In the genomic region with DNA sequence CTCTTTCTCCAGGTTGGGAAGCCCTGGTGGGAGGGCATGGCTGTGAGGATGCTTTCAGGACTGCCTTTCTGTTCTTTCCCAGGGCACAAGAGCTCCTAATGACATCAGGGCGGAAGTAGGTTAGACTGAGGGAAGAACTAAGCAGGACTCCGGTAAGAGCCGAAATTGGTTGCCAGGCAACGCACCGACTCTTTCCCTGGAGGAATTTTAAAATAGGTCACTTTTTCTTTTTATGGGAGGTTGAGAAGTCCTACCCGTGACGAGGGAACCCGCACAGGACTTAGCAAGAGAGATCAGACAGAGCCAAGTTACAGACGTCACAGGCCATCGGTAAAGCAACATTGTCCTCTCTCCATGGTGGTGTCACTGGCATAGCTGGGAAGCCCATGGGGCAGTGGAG, we compare ENCODE assay signal across 23 mouse cellular contexts.
DNase-seq lines count a peak whose midpoint lies in the region; ATAC-seq lines count a peak whose summit lies in the region.
"Had no signal": no experiment of that assay in that cellular context is flagged by ENCODE, and none has a peak within 500 bp of the region (broad histone marks: within the 10 kb centered on the region; RNA-seq: fewer than 3 reads in every experiment).

No protein-coding gene starts in this region.

- 55% methylated on average over 10 of the region's 10 CpGs for WGBS in hindbrain, embryonic 16.5 days
- 68% methylated on average over 10 of the region's 10 CpGs for WGBS in hindbrain, embryonic 12.5 days
- WGBS in kidney, embryonic 14.5 days: 86% methylated on average over 10 of the region's 10 CpGs

- H3K9me3 ChIP-seq in hindbrain, embryonic 16.5 days (ENCODE audit: control insufficient read depth, low read length): no peaks in the 10 kb centered on the region
- H3K9me3 ChIP-seq in hindbrain, embryonic 12.5 days (replicated peaks): 0 out of 2 replicates have a peak, but pooled peaks cover 3% of the 10 kb centered on the region
- no peaks in the 10 kb centered on the region for H3K9me3 ChIP-seq in kidney, embryonic 14.5 days (ENCODE audit: control insufficient read depth, low read length)
- H3K9me3 ChIP-seq: G1E; kidney, embryonic 15.5 days; limb, embryonic 10.5 days; midbrain, embryonic 12.5 days had no signal

- H3K4me3 ChIP-seq in hindbrain, embryonic 16.5 days (ENCODE audit: low read length): no peak overlapping the region
- no peak overlapping the region for H3K4me3 ChIP-seq in hindbrain, embryonic 12.5 days
- H3K4me3 ChIP-seq in kidney, embryonic 14.5 days (ENCODE audit: low read length): no peak overlapping the region
- H3K4me3 ChIP-seq: erythroblast, embryonic 14.5 days; heart, embryonic 13.5 days; kidney, embryonic 15.5 days; limb, embryonic 10.5 days; midbrain, embryonic 12.5 days had no signal

- no peaks in the 10 kb centered on the region for H3K4me1 ChIP-seq in hindbrain, embryonic 16.5 days (ENCODE audit: control insufficient read depth, insufficient read depth, low read depth, low read length)
- H3K4me1 ChIP-seq in hindbrain, embryonic 12.5 days: peaks cover 9% of the 10 kb centered on the region; the same call in 1 of the 2 replicates
- H3K4me1 ChIP-seq in kidney, embryonic 14.5 days (ENCODE audit: control insufficient read depth, insufficient read depth, low read length): no peaks in the 10 kb centered on the region
- H3K4me1 ChIP-seq: heart, embryonic 13.5 days had no signal

- H3K9ac ChIP-seq in hindbrain, embryonic 16.5 days (ENCODE audit: low read depth, low read length): no peak overlapping the region
- H3K9ac ChIP-seq in hindbrain, embryonic 12.5 days: no peak overlapping the region
- no peak overlapping the region for H3K9ac ChIP-seq in kidney, embryonic 14.5 days (ENCODE audit: low read depth, low read length)
- H3K9ac ChIP-seq: heart, embryonic 13.5 days; kidney, embryonic 15.5 days; midbrain, embryonic 12.5 days had no signal

- peak; percentile 21 for DNase-seq in cerebellum, adult 9-10 months
- DNase-seq in cerebellum, postnatal 4 days (ENCODE audit: low spot score in 2 of 2): no peak
- peak; percentile 28 to 63 for DNase-seq in left cerebral cortex, adult 9 months (ENCODE audit: low spot score in 2 of 2)
- DNase-seq in right cerebral cortex, postnatal 10 days (ENCODE audit: low spot score in 2 of 2): peak; percentile 65 to 82
- DNase-seq in layer of hippocampus, postnatal 10 days (ENCODE audit: low spot score in 2 of 2): no peak
- DNase-seq: adrenal gland, adult 8-10 months; cerebellum, adult 11-12 months; gastrocnemius, postnatal 14 days; lung, adult 2 months; thymus, postnatal 25 days had no signal

- 0 out of 2 replicates have a peak, but pooled peaks have one; percentile 42 for ATAC-seq in hindbrain, embryonic 16.5 days
- no peak for ATAC-seq in hindbrain, embryonic 12.5 days (ENCODE audit: low FRiP score)
- ATAC-seq in kidney, embryonic 14.5 days (ENCODE audit: low FRiP score, low TSS enrichment): no peak
- ATAC-seq: CD4-positive, CD25-positive, alpha-beta regulatory T cell, adult 4 months; forebrain, embryonic 14.5 days had no signal

- no peaks in the 10 kb centered on the region for H3K27me3 ChIP-seq in hindbrain, embryonic 16.5 days (replicated peaks; ENCODE audit: control insufficient read depth, insufficient read depth, low read length)
- no peaks in the 10 kb centered on the region for H3K27me3 ChIP-seq in hindbrain, embryonic 12.5 days
- H3K27me3 ChIP-seq in kidney, embryonic 14.5 days (ENCODE audit: control insufficient read depth, insufficient read depth, low read length): no peaks in the 10 kb centered on the region
- H3K27me3 ChIP-seq: heart, embryonic 13.5 days; kidney, embryonic 15.5 days; midbrain, embryonic 12.5 days had no signal

- H3K27ac ChIP-seq in hindbrain, embryonic 16.5 days (ENCODE audit: low read depth, low read length): no peak overlapping the region
- H3K27ac ChIP-seq in hindbrain, embryonic 12.5 days: no peak overlapping the region
- H3K27ac ChIP-seq in kidney, embryonic 14.5 days (ENCODE audit: low read depth, low read length): no peak overlapping the region
- H3K27ac ChIP-seq: heart, embryonic 13.5 days; kidney, embryonic 15.5 days; limb, embryonic 10.5 days; midbrain, embryonic 12.5 days; stomach, postnatal 0 days had no signal

- H3K36me3 ChIP-seq in hindbrain, embryonic 16.5 days (ENCODE audit: control insufficient read depth, insufficient read depth, low read length): no peaks in the 10 kb centered on the region
- no peaks in the 10 kb centered on the region for H3K36me3 ChIP-seq in hindbrain, embryonic 12.5 days
- no peaks in the 10 kb centered on the region for H3K36me3 ChIP-seq in kidney, embryonic 14.5 days (ENCODE audit: control insufficient read depth, insufficient read depth, low read length)
- H3K36me3 ChIP-seq: G1E; heart, embryonic 13.5 days; kidney, embryonic 15.5 days; limb, embryonic 10.5 days; midbrain, embryonic 12.5 days had no signal

- H3K4me2 ChIP-seq in hindbrain, embryonic 16.5 days (ENCODE audit: low read length): no peak overlapping the region
- H3K4me2 ChIP-seq in hindbrain, embryonic 12.5 days (replicated peaks): no peak overlapping the region
- no peak overlapping the region for H3K4me2 ChIP-seq in kidney, embryonic 14.5 days (replicated peaks; ENCODE audit: low read depth, low read length)
- H3K4me2 ChIP-seq: heart, embryonic 13.5 days; kidney, embryonic 15.5 days; liver, embryonic 11.5 days; midbrain, embryonic 12.5 days had no signal

Comparison
In these comparisons a context has a peak if more than half of its experiments do, and no peak if none do; other contexts are left out.
1. DNase-seq: peak in cerebellum, adult 9-10 months (single experiment), left cerebral cortex, adult 9 months (2 of 2) and right cerebral cortex, postnatal 10 days (2 of 2); none in cerebellum, postnatal 4 days (0 of 2) and layer of hippocampus, postnatal 10 days (0 of 2).